Mouse (Mus musculus) forebrain, postnatal 0 days (tissue): ENCODE measurements around the gene Hprt. TPM values are rescaled to one million over a fixed set of nuclear protein-coding genes. Genes with fewer than 3 reads are reported as not detected.
A peak's percentile ranks its signal among the peaks of the same experiment; 100 is the strongest.

Experiments
- ATAC-seq: fragments of 200-750 bp; cut with Nextera tagmentation; 2 replicates; pipeline ENCODE4 v1.8.0; 2017; ENCODE audit warnings: mild to moderate bottlenecking, moderate library complexity
- DNase-seq: peaks from one replicate; pipeline ENCODE4 v3.0.0-alpha.2; 2015
- H3K27ac ChIP-seq: fragments of 300-500 bp; sonication (generic); 2 replicates; pipeline ENCODE4 v1.5.1; 2014; ENCODE audit warnings: low read depth, mild to moderate bottlenecking, antibody characterized with exemption, low read length, moderate library complexity, mixed read lengths
- H3K27me3 ChIP-seq: fragments of 300-500 bp; sonication (generic); 2 replicates; pipeline ENCODE4 v1.6.1; 2014; ENCODE audit warnings: mild to moderate bottlenecking, low read length, mixed read lengths; ENCODE audit not compliant: insufficient read depth
- H3K36me3 ChIP-seq: fragments of 300-500 bp; sonication (generic); 2 replicates; pipeline ENCODE4 v1.6.1; 2014; ENCODE audit warnings: mild to moderate bottlenecking, moderate library complexity; ENCODE audit not compliant: insufficient read depth
- H3K4me1 ChIP-seq: fragments of 300-500 bp; sonication (generic); 2 replicates; pipeline ENCODE4 v1.6.1; 2014; ENCODE audit warnings: antibody characterized with exemption; ENCODE audit not compliant: insufficient read depth
- H3K4me2 ChIP-seq: fragments of 300-500 bp; sonication (generic); 2 replicates; pipeline ENCODE4 v1.6.1; 2014; ENCODE audit warnings: low read depth, mild to moderate bottlenecking, moderate library complexity
- H3K4me3 ChIP-seq: fragments of 300-500 bp; sonication (generic); 2 replicates; pipeline ENCODE4 v1.5.1; 2014; ENCODE audit warnings: low read depth, low read length, mixed read lengths
- H3K9ac ChIP-seq: fragments of 300-500 bp; sonication (generic); 2 replicates; pipeline ENCODE4 v1.6.1; 2014; ENCODE audit warnings: mild to moderate bottlenecking
- H3K9me3 ChIP-seq: fragments of 300-500 bp; sonication (generic); 2 replicates; pipeline ENCODE4 v1.6.1; 2016; ENCODE audit warnings: low read length
- CTCF ChIP-seq: sonication (generic); IDR thresholded peaks from 2 replicates; pipeline ENCODE4 v1.5.1; 2016; ENCODE audit warnings: antibody characterized with exemption, control low read depth, low read depth
- WGBS: fragments of 180-500 bp; shearing (Covaris S2); extraction: QIAGEN DNeasy Blood & Tissue Kit; methylation state at CpG from one replicate; pipeline ENCODE4 v1.1.7; 2014; 5-methylcytosine and 5-hydroxymethylcytosine counted together
- polyA plus RNA-seq: library from polyadenylated mRNA; unstranded; fragments of >200 nt; fragmentation: Nextera tagmentation; extraction: Ambion mirVana; gene quantifications from 2 replicates; pipeline ENCODE4 v1.2.1, GENCODE M21; 2015
- total RNA-seq: library from RNA; depleted of rRNA; stranded (reverse); fragments of >200 nt; gene quantifications from 2 replicates; pipeline ENCODE4 v1.2.3, GENCODE M21; 2014

Gene Hprt
- total and polyA plus RNA-seq, 2 experiments from 2014 or later, result 59.0 to 162 TPM

- Histone ChIP-seq H3K27ac (no peak overlapping the region), H3K9me3 (no peaks in the 10 kb centered on the region), H3K36me3 (no peaks in the 10 kb centered on the region), H3K4me2 (no peak overlapping the region), H3K9ac (no peak overlapping the region), H3K4me3 (no peak overlapping the region), H3K4me1 (no peaks in the 10 kb centered on the region), H3K27me3 (no peaks in the 10 kb centered on the region)
- ATAC-seq (no peak), DNase-seq (no peak)
- no peak for TF ChIP-seq CTCF
- 71% methylated on average over 5 of the region's 5 CpGs for WGBS
Measured at GRCm38 (mm10) chrX:53053885-53054284, 65.9 kb downstream of the Hprt start.

- DNase-seq, result no peak
- 22% methylated on average over 9 of the region's 9 CpGs for WGBS
Measured at GRCm38 (mm10) chrX:53055771-53056170, 67.8 kb downstream of the Hprt start.

GRCm38 (mm10) chrX:53056627-53057026, 68.7 kb downstream of the Hprt start:
- DNase-seq, result peak; percentile 50
- H3K9ac ChIP-seq, result peak overlapping the region; percentile 52
- H3K27ac ChIP-seq, result peak overlapping the region; percentile 50
- peak overlapping the region; percentile 46 for H3K4me3 ChIP-seq
- H3K9me3 ChIP-seq, result no peaks in the 10 kb centered on the region
- H3K36me3 ChIP-seq, result no peaks in the 10 kb centered on the region
- H3K27me3 ChIP-seq, result no peaks in the 10 kb centered on the region; the same call in 1 of the 2 replicates
- TF ChIP-seq CTCF, result no peak
- H3K4me2 ChIP-seq, result peak overlapping the region; percentile 68
- H3K4me1 ChIP-seq, result no peaks in the 10 kb centered on the region
- ATAC-seq, result peak; percentile 37
- WGBS, result 30% methylated on average over 33 of the region's 33 CpGs

More at GRCm38 (mm10) chrX:53055771-53056170, 67.8 kb downstream of the Hprt start:
- H3K9me3 ChIP-seq, result no peaks in the 10 kb centered on the region
- no peak for TF ChIP-seq CTCF
- no peaks in the 10 kb centered on the region for H3K36me3 ChIP-seq
- no peak for ATAC-seq
- no peak overlapping the region for H3K27ac ChIP-seq
- peak overlapping the region; percentile 68; the same call in 1 of the 2 replicates for H3K4me2 ChIP-seq
- peak overlapping the region; percentile 46 for H3K4me3 ChIP-seq
- H3K4me1 ChIP-seq, result no peaks in the 10 kb centered on the region
- no peaks in the 10 kb centered on the region; the same call in 1 of the 2 replicates for H3K27me3 ChIP-seq
- H3K9ac ChIP-seq, result no peak overlapping the region

- WGBS, result 23% methylated on average over 41 of the region's 42 CpGs
- ATAC-seq, result peak; percentile 88
Measured at GRCm38 (mm10) chrX:53057054-53057759, 69.3 kb downstream of the Hprt start.

GRCm38 (mm10) chrX:53057760-53058090, 69.8 kb downstream of the Hprt start:
- Histone ChIP-seq H3K9ac (no peak overlapping the region), H3K4me3 (no peak overlapping the region), H3K36me3 (no peaks in the 10 kb centered on the region), H3K9me3 (no peaks in the 10 kb centered on the region), H3K4me2 (peak overlapping the region; percentile 68), H3K27ac (no peak overlapping the region), H3K27me3 (no peaks in the 10 kb centered on the region; the same call in 1 of the 2 replicates), H3K4me1 (no peaks in the 10 kb centered on the region)
- no peak for TF ChIP-seq CTCF
- WGBS, result 37% methylated on average over 6 of the region's 6 CpGs
- ATAC-seq, result no peak
- DNase-seq, result no peak

More at GRCm38 (mm10) chrX:53057054-53057759, 69.3 kb downstream of the Hprt start:
- H3K4me2 ChIP-seq, result peak overlapping the region; percentile 68
- H3K27me3 ChIP-seq, result no peaks in the 10 kb centered on the region; the same call in 1 of the 2 replicates
- peak overlapping the region; percentile 46 for H3K4me3 ChIP-seq
- peak overlapping the region; percentile 52 for H3K9ac ChIP-seq
- DNase-seq, result peak; percentile 55
- peak overlapping the region; percentile 50 for H3K27ac ChIP-seq
- no peaks in the 10 kb centered on the region for H3K9me3 ChIP-seq
- no peaks in the 10 kb centered on the region for H3K4me1 ChIP-seq
- no peak for TF ChIP-seq CTCF
- no peaks in the 10 kb centered on the region for H3K36me3 ChIP-seq

- H3K27me3 ChIP-seq, result no peaks in the 10 kb centered on the region; the same call in 1 of the 2 replicates
- peak overlapping the region; percentile 18; the same call in 1 of the 2 replicates for H3K4me3 ChIP-seq
- no peak overlapping the region for H3K9ac ChIP-seq
- TF ChIP-seq CTCF, result no peak
- H3K4me1 ChIP-seq, result no peaks in the 10 kb centered on the region
- H3K36me3 ChIP-seq, result no peaks in the 10 kb centered on the region
- no peak overlapping the region for H3K27ac ChIP-seq
- no peak for ATAC-seq
- no peak for DNase-seq
- peak overlapping the region; percentile 46 for H3K4me2 ChIP-seq
- no peaks in the 10 kb centered on the region for H3K9me3 ChIP-seq
- WGBS, result 25% methylated on average over 33 of the region's 33 CpGs
Measured at GRCm38 (mm10) chrX:53058459-53059280, 70.7 kb downstream of the Hprt start.
